ENCODE assay signal across 8 mouse cellular contexts in genomic region chr5:139804107-139804551, GRCm38 (mm10). TPM values are rescaled to one million over a fixed set of nuclear protein-coding genes. Genes with fewer than 3 reads are reported as not detected.
DNase-seq lines count a peak whose midpoint lies in the region; ATAC-seq and TF ChIP-seq lines count a peak whose summit lies in the region.

No protein-coding gene starts in this region.

- H3K4me2 ChIP-seq in forebrain, embryonic 11.5 days (ENCODE audit: low read depth, low read length, severe bottlenecking), result peak overlapping the region; percentile 33; the same call in 1 of the 2 replicates
- no peak overlapping the region for H3K4me2 ChIP-seq in forebrain, postnatal 0 days (ENCODE audit: low read depth)
- peak overlapping the region; percentile 71 for H3K4me2 ChIP-seq in liver, embryonic 13.5 days

- 13% methylated on average over 6 of the region's 6 CpGs for WGBS in forebrain, embryonic 11.5 days
- 8% methylated on average over 6 of the region's 6 CpGs for WGBS in forebrain, postnatal 0 days
- WGBS in liver, embryonic 13.5 days (ENCODE audit: insufficient replicate concordance), result 0% methylated on average over 6 of the region's 6 CpGs

- no peaks in the 10 kb centered on the region for H3K27me3 ChIP-seq in forebrain, embryonic 11.5 days (ENCODE audit: control insufficient read depth, insufficient read depth, low read length)
- H3K27me3 ChIP-seq in forebrain, postnatal 0 days (ENCODE audit: insufficient read depth, low read length), result no peaks in the 10 kb centered on the region
- H3K27me3 ChIP-seq in liver, embryonic 13.5 days, result no peaks in the 10 kb centered on the region

- peaks cover 5% of the 10 kb centered on the region for H3K4me1 ChIP-seq in forebrain, embryonic 11.5 days (replicated peaks; ENCODE audit: control insufficient read depth, insufficient read depth, low read length)
- H3K4me1 ChIP-seq in forebrain, postnatal 0 days (ENCODE audit: insufficient read depth), result no peaks in the 10 kb centered on the region
- peaks cover 79% of the 10 kb centered on the region for H3K4me1 ChIP-seq in liver, embryonic 13.5 days (replicated peaks)

- H3K9me3 ChIP-seq in forebrain, embryonic 11.5 days (ENCODE audit: control insufficient read depth, low read length), result no peaks in the 10 kb centered on the region
- H3K9me3 ChIP-seq in forebrain, postnatal 0 days (ENCODE audit: low read length), result no peaks in the 10 kb centered on the region
- H3K9me3 ChIP-seq in liver, embryonic 13.5 days (replicated peaks), result peaks cover 13% of the 10 kb centered on the region; the same call in 1 of the 2 replicates

- DNase-seq in forebrain, embryonic 11.5 days (ENCODE audit: low spot score), result no peak
- DNase-seq in forebrain, postnatal 0 days, result no peak
- peak; percentile 67 for DNase-seq in ovary, postnatal 36 days (ENCODE audit: low spot score)
- no peak for DNase-seq in ovary, postnatal 14 days (ENCODE audit: low spot score)
- DNase-seq in liver, embryonic 13.5 days, result peak; percentile 93
- peak; percentile 76 for DNase-seq in testis, postnatal 10 days (ENCODE audit: low spot score)
- DNase-seq in frontal cortex, postnatal 14 days (ENCODE audit: low spot score in 2 of 2), result no peak
- no peak for DNase-seq in right cerebral cortex, postnatal 4 days

- peak overlapping the region; percentile 20; the same call in 1 of the 2 replicates for H3K9ac ChIP-seq in forebrain, embryonic 11.5 days (ENCODE audit: low read length)
- no peak overlapping the region for H3K9ac ChIP-seq in forebrain, postnatal 0 days
- H3K9ac ChIP-seq in liver, embryonic 13.5 days, result peak overlapping the region; percentile 79

- no peaks in the 10 kb centered on the region for H3K36me3 ChIP-seq in forebrain, embryonic 11.5 days (ENCODE audit: control insufficient read depth, insufficient read depth, low read length)
- H3K36me3 ChIP-seq in forebrain, postnatal 0 days (ENCODE audit: insufficient read depth), result peaks cover 15% of the 10 kb centered on the region
- H3K36me3 ChIP-seq in liver, embryonic 13.5 days, result peaks cover 61% of the 10 kb centered on the region

- no peak for TF ChIP-seq CTCF in forebrain, postnatal 0 days (IDR thresholded peaks at IDR 0.05; ENCODE audit: low read depth)

- no peak overlapping the region for H3K4me3 ChIP-seq in forebrain, embryonic 11.5 days (ENCODE audit: low read depth, low read length)
- H3K4me3 ChIP-seq in forebrain, postnatal 0 days (ENCODE audit: low read depth, low read length), result no peak overlapping the region
- H3K4me3 ChIP-seq in liver, embryonic 13.5 days (replicated peaks), result peak overlapping the region; percentile 47

- no peak overlapping the region for H3K27ac ChIP-seq in forebrain, embryonic 11.5 days (ENCODE audit: low read depth, low read length)
- H3K27ac ChIP-seq in forebrain, postnatal 0 days (ENCODE audit: low read depth, low read length), result no peak overlapping the region
- H3K27ac ChIP-seq in liver, embryonic 13.5 days, result peak overlapping the region; percentile 100

- peak; percentile 55; the same call in 1 of the 2 replicates for ATAC-seq in forebrain, embryonic 11.5 days (replicated peaks; ENCODE audit: low FRiP score)
- ATAC-seq in forebrain, postnatal 0 days, result no peak
- ATAC-seq in liver, embryonic 13.5 days (ENCODE audit: low read depth), result peak; percentile 96

RNA-seq across cellular contexts. Expression of gene Mafk, which starts 12.8 kb away (rescaled TPM):
- polyA plus RNA-seq in forebrain, embryonic 11.5 days (2014; fragmentation: Nextera tagmentation; extraction: Ambion mirVana), result 7.5 and 8.3 TPM in 2 replicates
- total RNA-seq in forebrain, postnatal 0 days (2014; rRNA removed), result 19.7 and 23.2 TPM in 2 replicates
- polyA plus RNA-seq in forebrain, postnatal 0 days (2015; fragmentation: Nextera tagmentation; extraction: Ambion mirVana), result 8.4 and 9.6 TPM in 2 replicates
- 41.6 and 44.9 TPM in 2 replicates for polyA plus RNA-seq in liver, embryonic 13.5 days (2015; fragmentation: Nextera tagmentation; extraction: Ambion mirVana)

RNA-seq across cellular contexts. Expression of gene Tmem184a, which starts 15.6 kb away (rescaled TPM):
- polyA plus RNA-seq in forebrain, embryonic 11.5 days (2014; fragmentation: Nextera tagmentation; extraction: Ambion mirVana), result 1.1 TPM in 2 replicates
- total RNA-seq in forebrain, postnatal 0 days (2014; rRNA removed), result 0.10 and 0.15 TPM in 2 replicates
- polyA plus RNA-seq in forebrain, postnatal 0 days (2015; fragmentation: Nextera tagmentation; extraction: Ambion mirVana), result 0.12 TPM in 1 of 2 replicates, not detected in the other
- 0.68 and 0.89 TPM in 2 replicates for polyA plus RNA-seq in liver, embryonic 13.5 days (2015; fragmentation: Nextera tagmentation; extraction: Ambion mirVana)

RNA-seq across cellular contexts. Expression of gene Gm26938, which starts 22.1 kb away (rescaled TPM):
- 0.27 TPM in 1 of 2 replicates, not detected in the other for polyA plus RNA-seq in forebrain, embryonic 11.5 days (2014; fragmentation: Nextera tagmentation; extraction: Ambion mirVana)
- total RNA-seq in forebrain, postnatal 0 days (2014; rRNA removed), result 0.69 TPM in 1 of 2 replicates, not detected in the other
- polyA plus RNA-seq in forebrain, postnatal 0 days (2015; fragmentation: Nextera tagmentation; extraction: Ambion mirVana), result not detected in 2 replicates
- not detected in 2 replicates for polyA plus RNA-seq in liver, embryonic 13.5 days (2015; fragmentation: Nextera tagmentation; extraction: Ambion mirVana)

RNA-seq across cellular contexts. Expression of gene Psmg3, which starts 22.6 kb away (rescaled TPM):
- polyA plus RNA-seq in forebrain, embryonic 11.5 days (2014; fragmentation: Nextera tagmentation; extraction: Ambion mirVana), result 75.4 and 76.3 TPM in 2 replicates
- total RNA-seq in forebrain, postnatal 0 days (2014; rRNA removed), result 26.9 and 30.1 TPM in 2 replicates
- 63.9 and 66.3 TPM in 2 replicates for polyA plus RNA-seq in forebrain, postnatal 0 days (2015; fragmentation: Nextera tagmentation; extraction: Ambion mirVana)
- polyA plus RNA-seq in liver, embryonic 13.5 days (2015; fragmentation: Nextera tagmentation; extraction: Ambion mirVana), result 68.7 and 70.5 TPM in 2 replicates

RNA-seq across cellular contexts. Expression of gene Ints1, which starts 28.7 kb away (rescaled TPM):
- 40.5 and 42.0 TPM in 2 replicates for polyA plus RNA-seq in forebrain, embryonic 11.5 days (2014; fragmentation: Nextera tagmentation; extraction: Ambion mirVana)
- 103 and 119 TPM in 2 replicates for total RNA-seq in forebrain, postnatal 0 days (2014; rRNA removed)
- 22.4 TPM in 2 replicates for polyA plus RNA-seq in forebrain, postnatal 0 days (2015; fragmentation: Nextera tagmentation; extraction: Ambion mirVana)
- polyA plus RNA-seq in liver, embryonic 13.5 days (2015; fragmentation: Nextera tagmentation; extraction: Ambion mirVana), result 12.7 and 13.8 TPM in 2 replicates

Comparison
In these comparisons a context has a peak if more than half of its experiments do, and no peak if none do; other contexts are left out.
1. DNase-seq: peak in ovary, postnatal 36 days (single experiment), liver, embryonic 13.5 days (single experiment) and testis, postnatal 10 days (single experiment); none in forebrain, embryonic 11.5 days (single experiment), forebrain, postnatal 0 days (single experiment), ovary, postnatal 14 days (single experiment), frontal cortex, postnatal 14 days (0 of 2) and right cerebral cortex, postnatal 4 days (single experiment).